Mouse (Mus musculus) midbrain, embryonic 11.5 days (tissue): Measurements from ENCODE around the gene Vmn1r44. TPM values are rescaled to one million over a fixed set of nuclear protein-coding genes. Genes with fewer than 3 reads are reported as not detected.
"Not testable (repeated sequence)": the region's sequence is repeated elsewhere in the genome, so short reads cannot be mapped to it uniquely, and the experiment has no call there.

Experiments used
- ATAC-seq: fragments of 200-750 bp; cut with Nextera tagmentation; 2 replicates; pipeline ENCODE4 v1.8.0; 2017; ENCODE audit warnings: moderate TSS enrichment, moderate library complexity; ENCODE audit not compliant: low FRiP score
- DNase-seq: peaks from one replicate; pipeline ENCODE4 v3.0.0; 2015; ENCODE audit warnings: low spot score; ENCODE audit errors: missing footprints
- H3K27ac ChIP-seq: fragments of 300-500 bp; sonication (generic); 2 replicates; pipeline ENCODE4 v1.5.1; 2014; ENCODE audit warnings: low read depth, low read length
- H3K27me3 ChIP-seq: fragments of 300-500 bp; sonication (generic); 2 replicates; pipeline ENCODE4 v1.6.1; 2014; ENCODE audit warnings: mild to moderate bottlenecking, low read length, moderate library complexity, mixed read lengths; ENCODE audit not compliant: control insufficient read depth, insufficient read depth
- H3K36me3 ChIP-seq: fragments of 300-500 bp; sonication (generic); 2 replicates; pipeline ENCODE4 v1.6.1; 2014; ENCODE audit warnings: mild to moderate bottlenecking, low read length, moderate library complexity, mixed read lengths; ENCODE audit not compliant: control insufficient read depth, insufficient read depth
- H3K4me1 ChIP-seq: fragments of 300-500 bp; sonication (generic); 2 replicates; pipeline ENCODE4 v1.6.1; 2014; ENCODE audit warnings: low read length; ENCODE audit not compliant: control insufficient read depth, insufficient read depth
- H3K4me2 ChIP-seq: fragments of 300-500 bp; sonication (generic); 2 replicates; pipeline ENCODE4 v1.6.1; 2014; ENCODE audit warnings: mild to moderate bottlenecking, moderate library complexity
- H3K4me3 ChIP-seq: fragments of 300-500 bp; sonication (generic); 2 replicates; pipeline ENCODE4 v1.5.1; 2014; ENCODE audit warnings: low read depth, low read length
- H3K9ac ChIP-seq: fragments of 300-500 bp; sonication (generic); 2 replicates; pipeline ENCODE4 v1.6.1; 2014; ENCODE audit warnings: low read length
- H3K9me3 ChIP-seq: fragments of 300-500 bp; sonication (generic); 2 replicates; pipeline ENCODE4 v1.6.1; 2016; ENCODE audit warnings: low read length; ENCODE audit not compliant: control insufficient read depth
- WGBS: fragments of 180-500 bp; shearing (Covaris S2); extraction: QIAGEN DNeasy Blood & Tissue Kit; methylation state at CpG from one replicate; pipeline ENCODE4 v1.1.7; 2014; 5-methylcytosine and 5-hydroxymethylcytosine counted together
- polyA plus RNA-seq: library from polyadenylated mRNA; unstranded; fragments of >200 nt; fragmentation: Nextera tagmentation; extraction: Ambion mirVana; gene quantifications from 2 replicates; pipeline ENCODE4 v1.2.1, GENCODE M21; 2014

Vmn1r44 gene
- polyA plus RNA-seq, 1 experiment from 2014 or later = not detected

- H3K9me3 ChIP-seq = peaks cover 2% of the 10 kb centered on the region; the same call in 1 of the 2 replicates
- no peak overlapping the region for H3K27ac ChIP-seq
- 60% methylated on average over 2 of the region's 2 CpGs for whole genome bisulfite sequencing
- no peaks in the 10 kb centered on the region for H3K4me1 ChIP-seq
- H3K9ac ChIP-seq = no peak overlapping the region
- no peak for ATAC-seq
- H3K27me3 ChIP-seq = no peaks in the 10 kb centered on the region
- no peak overlapping the region for H3K4me2 ChIP-seq
- no peak overlapping the region for H3K4me3 ChIP-seq
- H3K36me3 ChIP-seq = no peaks in the 10 kb centered on the region
- DNase-seq = no peak
Measured at GRCm38 (mm10) chr6:89883812-89884211, 352 bp downstream of the Vmn1r44 start.

GRCm38 (mm10) chr6:89940498-89940897 is 57.0 kb downstream of the Vmn1r44 start, which contains the start of gene Vmn1r45:
Gene Vmn1r45, minus strand, starts transcription at chr6:89940598.
- not testable (repeated sequence) for DNase-seq

GRCm38 (mm10) chr6:89940926-89941325 is 57.5 kb downstream of the Vmn1r44 start:
- Histone ChIP-seq H3K4me1 (no peaks in the 10 kb centered on the region), H3K9ac (no peak overlapping the region), H3K27me3 (no peaks in the 10 kb centered on the region), H3K36me3 (no peaks in the 10 kb centered on the region), H3K27ac (no peak overlapping the region), H3K4me3 (no peak overlapping the region), H3K4me2 (no peak overlapping the region), H3K9me3 (no peaks in the 10 kb centered on the region)
- WGBS = 72% methylated on average over 2 of the region's 2 CpGs
- no peak for DNase-seq
- ATAC-seq = no peak

More at GRCm38 (mm10) chr6:89940498-89940897, 57.0 kb downstream of the Vmn1r44 start, which contains the start of gene Vmn1r45:
- H3K4me1 ChIP-seq, ATAC-seq, H3K36me3 ChIP-seq, H3K27ac ChIP-seq, H3K4me3 ChIP-seq, H3K4me2 ChIP-seq, H3K9me3 ChIP-seq, H3K9ac ChIP-seq, H3K27me3 ChIP-seq: not testable (repeated sequence)
- 84% methylated on average over 2 of the region's 2 CpGs for WGBS

Other genes starting within 250 kb of the Vmn1r44 start
- 14.3 and 15.6 TPM in 2 replicates for gene Txnrd3, start 239.7 kb upstream of the Vmn1r44 start, polyA plus RNA-seq
- not detected in 2 replicates for gene Vmn1r40, start 176.1 kb upstream of the Vmn1r44 start, polyA plus RNA-seq
- gene Vmn1r41, start 142.9 kb upstream of the Vmn1r44 start, polyA plus RNA-seq = not detected in 2 replicates
- gene Vmn1r42, start 7.2 kb upstream of the Vmn1r44 start, polyA plus RNA-seq = not detected in 2 replicates
- gene Vmn1r43, start 7.2 kb upstream of the Vmn1r44 start, polyA plus RNA-seq = not detected in 2 replicates
- not detected in 2 replicates for gene Vmn1r45, start 56.9 kb downstream of the Vmn1r44 start, polyA plus RNA-seq
- not detected in 2 replicates for gene Vmn1r46, start 85.7 kb downstream of the Vmn1r44 start, polyA plus RNA-seq
- gene Vmn1r47, start 132.5 kb downstream of the Vmn1r44 start, polyA plus RNA-seq = not detected in 2 replicates
- gene Vmn1r48, start 153.2 kb downstream of the Vmn1r44 start, polyA plus RNA-seq = not detected in 2 replicates
- gene Vmn1r49, start 194.8 kb downstream of the Vmn1r44 start, polyA plus RNA-seq = not detected in 2 replicates
- gene Vmn1r50, start 217.8 kb downstream of the Vmn1r44 start, polyA plus RNA-seq = not detected in 2 replicates
- 0.05 TPM in 1 of 2 replicates, not detected in the other for gene Vmn1r51, start 238.9 kb downstream of the Vmn1r44 start, polyA plus RNA-seq